Mouse (Mus musculus): ENCODE measurements at regions not wholly inside any gene's neighbourhood (a gene's known extent, or its start where the extent isn't known, plus 50 kb on each side); places are given as distances from the start of the nearest gene placed in this dataset.

DNA sequence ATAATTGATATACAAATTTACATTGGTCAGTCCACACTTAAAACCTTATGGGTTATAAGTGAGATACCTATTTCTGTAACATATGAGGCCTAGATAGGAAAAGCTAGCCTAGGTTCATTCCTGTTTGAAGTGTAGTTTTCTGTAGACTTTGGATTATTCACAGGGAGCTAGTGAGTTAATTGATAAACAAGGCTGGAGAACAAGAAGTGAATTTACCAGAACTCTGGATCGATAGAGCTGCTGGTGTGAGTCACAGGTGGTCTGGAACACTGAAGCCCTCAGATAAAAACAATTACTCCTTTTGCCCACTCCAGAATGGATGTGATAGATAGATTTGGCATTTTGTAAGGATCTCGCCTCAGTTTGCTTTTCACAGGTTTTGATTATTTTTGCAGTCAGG, 62.0 kb upstream of the Rtl1 start:
- H3K4me3 ChIP-seq (ENCODE audit: low read depth, low read length), result no peak overlapping the region
- H3K9me3 ChIP-seq (replicated peaks), result peaks cover 22% of the 10 kb centered on the region
- ATAC-seq (ENCODE audit: extremely low read depth, insufficient number of reproducible peaks, low FRiP score, poor library complexity, severe bottlenecking), result no peak
- no peaks in the 10 kb centered on the region for H3K4me1 ChIP-seq (ENCODE audit: insufficient read depth, low read depth, low read length)
- TF ChIP-seq GATA1 (IDR thresholded peaks at IDR 0.05; ENCODE audit: borderline replicate concordance, low read length) (no peak), POLR2AphosphoS5 (IDR thresholded peaks at IDR 0.05; ENCODE audit: insufficient replicate concordance, low read depth, low read length) (no peak), GATA2 (IDR thresholded peaks at IDR 0.05; ENCODE audit: borderline replicate concordance, low read depth, low read length) (no peak), TAL1 (conservative IDR thresholded peaks at IDR 0.05; ENCODE audit: low read depth, low read length) (no peak)
- no peaks in the 10 kb centered on the region for H3K36me3 ChIP-seq (replicated peaks)
- no peaks in the 10 kb centered on the region for H3K27me3 ChIP-seq (ENCODE audit: insufficient read depth, low read length)
- no peak for DNase-seq (ENCODE audit: low spot score)

GRCm38 (mm10) chr12:109674766-109675165, 74.6 kb upstream of the Rtl1 start:
- no peak overlapping the region for H3K4me3 ChIP-seq (ENCODE audit: low read depth, low read length)
- TF ChIP-seq POLR2AphosphoS5 (IDR thresholded peaks at IDR 0.05; ENCODE audit: insufficient replicate concordance, low read depth, low read length), result no peak
- H3K4me1 ChIP-seq (ENCODE audit: insufficient read depth, low read depth, low read length), result no peaks in the 10 kb centered on the region
- H3K36me3 ChIP-seq (replicated peaks), result no peaks in the 10 kb centered on the region
- H3K27me3 ChIP-seq (ENCODE audit: insufficient read depth, low read length), result no peaks in the 10 kb centered on the region
- DNase-seq (ENCODE audit: low spot score) (no peak), ATAC-seq (ENCODE audit: extremely low read depth, insufficient number of reproducible peaks, low FRiP score, poor library complexity, severe bottlenecking) (no peak)
- peaks cover 42% of the 10 kb centered on the region for H3K9me3 ChIP-seq (replicated peaks)

DNA sequence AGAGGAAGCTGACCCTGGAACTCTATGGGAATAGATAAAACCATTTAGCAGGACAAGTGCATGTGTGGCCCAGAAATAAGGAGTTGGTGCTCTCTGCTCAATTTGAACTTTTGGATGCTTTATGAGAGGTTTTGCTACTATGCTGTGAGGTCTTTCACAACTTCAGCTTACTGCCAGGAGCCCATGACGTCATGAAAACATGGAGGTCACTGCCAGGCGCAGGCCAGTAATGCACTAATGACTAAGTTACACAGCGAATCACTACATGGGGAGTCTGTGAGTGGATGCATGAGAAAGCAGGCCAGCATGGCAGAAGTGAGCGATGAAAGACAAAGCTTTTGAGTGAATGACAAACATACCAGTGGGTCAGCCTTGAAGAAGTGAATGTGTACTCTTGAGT, 93.9 kb upstream of the Rtl1 start:
- Histone ChIP-seq H3K9me3 (replicated peaks) (peaks cover 68% of the 10 kb centered on the region), H3K4me3 (ENCODE audit: low read depth, low read length) (no peak overlapping the region), H3K27me3 (ENCODE audit: insufficient read depth, low read length) (no peaks in the 10 kb centered on the region), H3K4me1 (ENCODE audit: insufficient read depth, low read depth, low read length) (no peaks in the 10 kb centered on the region), H3K36me3 (replicated peaks) (no peaks in the 10 kb centered on the region)
- ATAC-seq (ENCODE audit: extremely low read depth, insufficient number of reproducible peaks, low FRiP score, poor library complexity, severe bottlenecking), result no peak
- no peak for DNase-seq (ENCODE audit: low spot score)
- TF ChIP-seq GATA1 (IDR thresholded peaks at IDR 0.05; ENCODE audit: borderline replicate concordance, low read length), result no peak
- TF ChIP-seq GATA2 (IDR thresholded peaks at IDR 0.05; ENCODE audit: borderline replicate concordance, low read depth, low read length), result no peak
- no peak for TF ChIP-seq POLR2AphosphoS5 (IDR thresholded peaks at IDR 0.05; ENCODE audit: insufficient replicate concordance, low read depth, low read length)
- no peak for TF ChIP-seq CTCF (IDR thresholded peaks at IDR 0.05; ENCODE audit: low read depth, low read length)
- no peak for TF ChIP-seq TAL1 (conservative IDR thresholded peaks at IDR 0.05; ENCODE audit: low read depth, low read length)

DNA sequence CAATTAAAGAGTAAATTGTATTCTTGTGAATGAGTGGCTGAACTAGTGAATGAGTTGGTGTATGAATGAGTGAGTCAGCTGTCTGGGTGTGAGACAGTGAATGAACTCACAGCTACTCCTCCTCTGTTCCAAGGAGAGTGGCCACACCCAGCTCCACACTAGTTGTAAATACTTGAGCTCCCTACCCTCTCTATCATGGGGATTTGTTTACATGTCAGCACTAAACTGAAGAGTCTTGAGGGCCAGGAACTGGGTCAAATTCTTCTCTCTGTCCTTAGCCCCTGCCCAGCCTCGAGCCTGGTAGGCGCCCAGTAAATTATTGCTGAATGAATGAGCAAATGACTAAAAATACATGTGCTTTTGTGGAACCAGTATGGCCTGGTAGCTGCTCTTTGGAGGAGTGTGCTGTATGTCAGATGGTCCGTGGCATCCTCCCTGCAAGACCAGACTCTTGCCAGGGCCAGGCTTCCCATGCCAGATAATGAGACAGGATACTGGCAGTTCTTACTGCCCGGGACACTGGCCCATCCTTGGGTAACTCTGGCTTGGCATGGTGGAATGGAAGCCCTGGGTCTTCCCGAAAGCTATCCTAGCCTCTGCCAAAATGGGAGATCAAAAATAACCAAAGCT, 94.8 kb upstream of the Rtl1 start:
- Histone ChIP-seq H3K4me1 (ENCODE audit: insufficient read depth, low read depth, low read length) (no peaks in the 10 kb centered on the region), H3K9me3 (replicated peaks) (peaks cover 68% of the 10 kb centered on the region), H3K27me3 (ENCODE audit: insufficient read depth, low read length) (no peaks in the 10 kb centered on the region), H3K36me3 (replicated peaks) (no peaks in the 10 kb centered on the region), H3K4me3 (ENCODE audit: low read depth, low read length) (no peak overlapping the region)
- DNase-seq (ENCODE audit: low spot score) (no peak), ATAC-seq (ENCODE audit: extremely low read depth, insufficient number of reproducible peaks, low FRiP score, poor library complexity, severe bottlenecking) (no peak)
- TF ChIP-seq CTCF (IDR thresholded peaks at IDR 0.05; ENCODE audit: low read depth, low read length) (no peak), GATA2 (IDR thresholded peaks at IDR 0.05; ENCODE audit: borderline replicate concordance, low read depth, low read length) (no peak), POLR2AphosphoS5 (IDR thresholded peaks at IDR 0.05; ENCODE audit: insufficient replicate concordance, low read depth, low read length) (no peak), TAL1 (conservative IDR thresholded peaks at IDR 0.05; ENCODE audit: low read depth, low read length) (no peak), GATA1 (IDR thresholded peaks at IDR 0.05; ENCODE audit: borderline replicate concordance, low read length) (no peak)

DNA sequence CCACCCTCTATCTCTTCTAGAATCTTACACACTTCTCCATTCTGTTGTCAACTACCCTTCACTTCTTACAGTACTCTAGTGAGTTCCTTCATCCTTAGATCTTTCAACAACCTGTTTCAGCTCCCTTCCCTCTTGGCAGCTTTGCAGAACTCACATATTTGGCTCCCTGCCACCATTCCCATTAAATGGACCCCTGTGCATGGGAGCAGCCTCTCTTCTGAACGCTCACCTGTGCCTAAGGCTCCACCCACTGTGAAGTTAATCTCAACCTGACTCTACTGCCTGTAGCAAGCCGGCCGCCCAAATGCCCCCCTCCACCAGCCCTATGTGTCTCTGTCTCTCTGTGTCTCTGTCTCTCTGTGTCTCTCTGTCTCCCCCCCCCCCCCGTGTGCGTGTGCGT, 106.7 kb upstream of the Rtl1 start:
- Histone ChIP-seq H3K4me1 (ENCODE audit: insufficient read depth, low read depth, low read length) (no peaks in the 10 kb centered on the region), H3K4me3 (ENCODE audit: low read depth, low read length) (no peak overlapping the region), H3K27me3 (ENCODE audit: insufficient read depth, low read length) (no peaks in the 10 kb centered on the region), H3K36me3 (replicated peaks) (no peaks in the 10 kb centered on the region), H3K9me3 (replicated peaks) (peaks cover 65% of the 10 kb centered on the region)
- TF ChIP-seq POLR2AphosphoS5 (IDR thresholded peaks at IDR 0.05; ENCODE audit: insufficient replicate concordance, low read depth, low read length) (no peak), GATA1 (IDR thresholded peaks at IDR 0.05; ENCODE audit: borderline replicate concordance, low read length) (no peak), TAL1 (conservative IDR thresholded peaks at IDR 0.05; ENCODE audit: low read depth, low read length) (no peak), CTCF (IDR thresholded peaks at IDR 0.05; ENCODE audit: low read depth, low read length) (no peak), GATA2 (IDR thresholded peaks at IDR 0.05; ENCODE audit: borderline replicate concordance, low read depth, low read length) (no peak)
- no peak for ATAC-seq (ENCODE audit: extremely low read depth, insufficient number of reproducible peaks, low FRiP score, poor library complexity, severe bottlenecking)
- DNase-seq (ENCODE audit: low spot score), result no peak

DNA sequence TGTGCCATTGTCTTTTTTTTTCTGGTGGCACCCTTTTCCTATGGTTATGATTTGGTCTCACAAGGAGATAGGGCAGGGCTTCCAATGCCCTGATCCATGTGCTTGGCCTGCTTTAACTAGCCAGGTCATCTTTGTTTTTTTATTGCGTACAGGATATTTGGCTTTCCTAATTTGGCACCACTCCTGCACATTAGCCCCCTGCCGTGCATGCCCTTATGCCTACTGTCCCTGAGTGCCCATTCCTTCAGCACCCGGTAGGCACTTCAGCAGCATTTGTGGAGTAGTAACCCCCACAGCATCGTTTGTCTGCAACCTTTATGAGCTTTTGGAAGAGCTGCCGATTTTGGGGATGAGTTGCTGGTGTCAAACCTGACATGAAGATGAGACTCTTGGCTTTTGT, 109.5 kb upstream of the Rtl1 start:
- Histone ChIP-seq H3K27me3 (ENCODE audit: insufficient read depth, low read length) (no peaks in the 10 kb centered on the region), H3K36me3 (replicated peaks) (no peaks in the 10 kb centered on the region), H3K4me1 (ENCODE audit: insufficient read depth, low read depth, low read length) (no peaks in the 10 kb centered on the region), H3K4me3 (ENCODE audit: low read depth, low read length) (no peak overlapping the region), H3K9me3 (replicated peaks) (peaks cover 86% of the 10 kb centered on the region)
- DNase-seq (ENCODE audit: low spot score), result no peak
- ATAC-seq (ENCODE audit: extremely low read depth, insufficient number of reproducible peaks, low FRiP score, poor library complexity, severe bottlenecking), result no peak
- no peak for TF ChIP-seq GATA1 (IDR thresholded peaks at IDR 0.05; ENCODE audit: borderline replicate concordance, low read length)

DNA sequence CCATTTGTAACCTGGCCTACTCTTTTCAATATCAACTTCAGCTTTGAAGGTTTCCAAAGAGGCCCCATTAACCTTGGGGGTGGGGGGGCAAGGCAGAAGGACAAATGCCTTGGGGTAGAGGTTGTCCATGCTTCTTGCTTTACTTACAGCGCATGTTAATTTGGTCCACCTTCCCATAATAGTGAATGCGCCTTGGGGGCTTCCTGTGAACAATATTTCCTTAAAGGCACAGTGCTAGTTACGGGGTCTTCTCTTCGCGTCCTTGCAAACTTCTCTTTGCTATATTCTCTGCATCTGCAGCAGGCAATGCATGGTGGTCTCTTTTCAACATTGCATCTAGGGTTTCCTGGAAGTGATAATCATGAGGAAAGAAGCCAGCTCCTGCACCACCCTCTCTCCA, 111.3 kb upstream of the Rtl1 start:
- no peak for DNase-seq (ENCODE audit: low spot score)
- H3K4me1 ChIP-seq (ENCODE audit: insufficient read depth, low read depth, low read length), result no peaks in the 10 kb centered on the region
- H3K36me3 ChIP-seq (replicated peaks), result no peaks in the 10 kb centered on the region
- no peaks in the 10 kb centered on the region for H3K27me3 ChIP-seq (ENCODE audit: insufficient read depth, low read length)
- TF ChIP-seq CTCF (IDR thresholded peaks at IDR 0.05; ENCODE audit: low read depth, low read length) (no peak), POLR2AphosphoS5 (IDR thresholded peaks at IDR 0.05; ENCODE audit: insufficient replicate concordance, low read depth, low read length) (no peak), TAL1 (conservative IDR thresholded peaks at IDR 0.05; ENCODE audit: low read depth, low read length) (no peak), GATA1 (IDR thresholded peaks at IDR 0.05; ENCODE audit: borderline replicate concordance, low read length) (no peak), GATA2 (IDR thresholded peaks at IDR 0.05; ENCODE audit: borderline replicate concordance, low read depth, low read length) (no peak)
- peaks cover 92% of the 10 kb centered on the region for H3K9me3 ChIP-seq (replicated peaks)
- no peak overlapping the region for H3K4me3 ChIP-seq (ENCODE audit: low read depth, low read length)
- ATAC-seq (ENCODE audit: extremely low read depth, insufficient number of reproducible peaks, low FRiP score, poor library complexity, severe bottlenecking), result no peak
